Mouse (Mus musculus): ENCODE data around the gene Rabep1.

Gene Rabep1

DNA sequence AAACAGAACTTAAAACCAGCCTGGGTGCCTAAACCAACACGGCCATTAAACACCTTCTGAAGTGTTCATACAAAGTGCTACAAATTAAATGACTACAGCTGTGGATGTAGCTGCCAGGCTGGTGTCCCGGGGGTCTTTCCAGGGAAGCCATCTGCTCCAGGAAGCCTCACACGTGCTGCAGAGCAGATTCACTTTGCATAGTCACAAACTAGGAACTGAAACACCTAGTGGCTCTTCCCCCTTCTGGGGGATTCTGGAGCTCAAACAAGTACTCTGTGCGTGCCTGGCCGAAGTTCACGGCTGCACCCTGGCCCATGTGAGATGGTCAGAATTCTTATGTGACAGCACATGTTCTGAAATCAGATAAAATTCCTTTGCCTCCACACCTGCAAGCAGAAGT, 135.7 kb downstream of the Rabep1 start:
- no peak for DNase-seq

DNA sequence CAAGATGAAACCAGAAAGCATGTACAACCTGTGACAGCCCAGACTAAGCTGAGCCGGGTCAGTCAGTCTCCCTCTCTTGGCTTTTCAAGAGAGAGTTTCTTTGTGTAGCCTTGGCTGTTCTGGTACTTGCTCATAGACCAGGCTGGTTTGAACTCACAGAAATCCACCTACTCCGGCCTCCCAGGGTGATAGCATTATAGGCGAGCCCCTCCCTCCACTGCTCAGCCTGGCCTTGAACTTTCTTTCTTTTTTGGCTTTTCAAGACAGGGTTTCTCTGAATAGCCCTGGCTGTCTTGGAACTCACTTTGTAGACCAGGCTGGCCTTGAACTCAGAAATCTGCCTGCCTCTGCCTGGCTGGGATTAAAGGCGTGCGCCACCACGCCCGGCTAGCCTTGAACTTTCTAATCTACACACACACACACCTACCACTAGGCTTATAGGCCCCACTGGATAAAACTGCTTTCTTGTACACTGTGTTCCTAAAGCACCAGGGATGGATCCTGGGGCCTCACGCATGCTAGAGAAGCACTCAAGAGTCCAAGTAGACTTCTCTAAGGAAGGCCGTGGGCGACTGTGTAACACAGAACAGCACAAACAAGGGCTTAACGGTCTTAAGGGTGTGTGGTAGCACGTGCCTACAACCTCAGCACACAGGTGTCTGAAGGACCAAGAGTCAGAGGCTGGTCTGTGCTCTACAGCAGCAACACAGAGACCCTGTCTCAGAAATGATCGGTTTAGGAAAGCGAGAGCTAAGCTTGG, 136.4 kb downstream of the Rabep1 start:
- DNase-seq: no peak

DNA sequence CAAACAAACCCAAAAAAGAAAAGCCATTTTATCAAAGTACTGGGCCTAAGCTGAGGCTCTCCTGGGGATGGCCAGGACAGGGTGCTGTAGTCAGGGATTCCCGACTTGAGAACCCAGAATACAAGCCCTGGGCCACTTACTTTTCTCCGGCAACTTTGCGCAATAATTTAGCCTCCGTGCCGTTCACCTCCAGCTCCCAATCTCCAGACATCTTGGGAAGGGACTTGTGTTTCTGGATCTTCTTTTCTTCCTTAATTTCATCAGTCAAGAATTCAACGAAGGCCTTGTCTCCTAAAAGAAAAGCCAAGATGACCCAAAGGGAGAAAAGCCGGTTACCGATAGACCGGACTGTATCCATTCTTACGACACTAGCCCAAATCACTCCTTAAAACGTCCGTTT, 137.5 kb downstream of the Rabep1 start:
- no peak for DNase-seq

DNA sequence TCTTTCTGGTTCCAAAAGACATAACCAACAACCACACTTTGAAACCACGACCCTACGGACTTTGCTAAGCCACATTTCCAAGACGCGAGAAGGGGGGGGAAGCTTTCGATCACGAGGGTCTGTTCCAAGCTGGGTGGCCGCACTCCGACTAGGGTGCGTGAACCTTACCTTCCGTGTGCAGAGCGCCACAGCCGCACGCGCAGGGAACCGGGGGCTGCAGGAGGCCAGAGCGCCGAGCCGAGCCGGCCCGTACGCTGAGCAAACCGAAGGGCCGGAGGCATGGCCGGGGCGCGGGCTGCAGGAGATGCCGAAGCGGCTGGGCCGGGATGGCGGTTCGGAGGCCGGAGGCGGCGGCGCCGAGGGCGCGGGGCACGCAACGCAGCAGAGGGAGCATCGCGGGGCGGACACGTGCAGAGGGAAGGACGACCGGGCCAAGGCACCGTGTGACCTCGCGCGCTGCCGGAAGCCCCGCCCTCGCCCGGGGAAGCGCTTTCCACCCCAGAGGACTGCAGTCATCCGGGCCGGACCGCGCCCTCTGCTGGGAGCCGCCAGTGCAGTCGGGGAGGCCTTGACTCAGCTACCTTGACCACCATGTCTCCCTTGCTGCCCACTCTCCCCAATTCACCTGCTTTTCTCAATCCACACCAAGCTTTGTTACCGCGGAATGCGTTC, 138.1 kb downstream of the Rabep1 start, which contains the start of gene C1qbp:
Gene C1qbp, minus strand, starts transcription at position 470 of the 672 bp plus-strand sequence.
- peak; percentile 95 to 98 for DNase-seq
